Mouse (Mus musculus) myocyte (in vitro differentiated cells): ENCODE data around the gene Lrguk.

Experiments
- E2F4 ChIP-seq: IDR thresholded peaks from one replicate; pipeline ENCODE4 v1.6.1; 2011; ENCODE audit warnings: mild to moderate bottlenecking, control low read depth, moderate library complexity; ENCODE audit not compliant: insufficient read depth
- MAX ChIP-seq: IDR thresholded peaks from one replicate; pipeline ENCODE4 v1.6.1; 2011; ENCODE audit warnings: low read depth, mild to moderate bottlenecking, control low read depth
- MYOG ChIP-seq, 3 experiments: IDR thresholded peaks; one replicate each; pipeline ENCODE4 v1.6.1; 2011; ENCODE audit warnings: control low read depth in 2 of 3, low read depth in 2 of 3, mild to moderate bottlenecking in 2 of 3; ENCODE audit not compliant: insufficient read length in 2 of 3, control insufficient read depth in 1 of 3, insufficient read depth in 1 of 3
- POLR2A ChIP-seq: IDR thresholded peaks from one replicate; pipeline ENCODE4 v1.6.1; 2011; ENCODE audit warnings: low read depth, mild to moderate bottlenecking, control low read depth, moderate library complexity; ENCODE audit not compliant: insufficient read length
- POLR2AphosphoS2 ChIP-seq: IDR thresholded peaks from one replicate; pipeline ENCODE4 v1.6.1; 2011; ENCODE audit warnings: low read depth, control low read depth; ENCODE audit not compliant: insufficient read length
- SRF ChIP-seq: IDR thresholded peaks from one replicate; pipeline ENCODE4 v1.6.1; 2011; ENCODE audit warnings: low read depth; ENCODE audit not compliant: control insufficient read depth, insufficient read length
- TCF12 ChIP-seq: IDR thresholded peaks from one replicate; pipeline ENCODE4 v1.6.1; 2011; ENCODE audit warnings: mild to moderate bottlenecking, control low read depth; ENCODE audit not compliant: poor library complexity, insufficient read depth, severe bottlenecking
- USF1 ChIP-seq: IDR thresholded peaks from one replicate; pipeline ENCODE4 v1.6.1; 2011; ENCODE audit warnings: low read depth, mild to moderate bottlenecking, control low read depth, moderate library complexity

DNA sequence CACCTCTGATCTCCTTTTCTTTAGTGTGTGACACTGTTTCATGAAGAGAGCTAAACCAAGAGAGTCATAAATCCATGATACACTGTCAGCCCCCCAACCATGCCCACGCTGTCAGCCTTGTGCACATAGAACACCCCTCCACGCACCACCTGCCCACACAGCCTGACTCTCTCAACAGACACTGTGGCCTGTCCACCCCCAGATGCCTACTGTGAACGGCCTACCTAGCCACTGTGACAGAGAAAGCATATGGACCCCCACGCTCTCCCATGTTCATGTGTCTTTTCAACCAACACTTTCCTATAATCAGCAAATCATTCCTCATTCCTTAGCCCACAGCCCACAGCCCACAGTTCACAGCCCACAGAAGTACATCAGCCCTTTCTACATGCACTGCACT lies 58.5 kb downstream of the Lrguk start:
- TF ChIP-seq USF1 (no peak), POLR2A (no peak), SRF (no peak), MAX (no peak), POLR2AphosphoS2 (no peak), TCF12 (no peak), MYOG (IDR thresholded peaks at IDR 0.05; ENCODE audit: control insufficient read depth in 1 of 3, insufficient read depth in 1 of 3, insufficient read length in 2 of 3, low read depth in 2 of 3) (no peak), E2F4 (no peak)
